Mouse (Mus musculus): ENCODE measurements around the gene Aoc3. TPM values are rescaled to one million over a fixed set of nuclear protein-coding genes. Genes with fewer than 3 reads are reported as not detected.

The Aoc3 gene
- 1 to 10 TPM; 4.7 to 7.1 TPM for total RNA-seq (2021)
- long read RNA-seq, experiment 1, partial matches to known transcripts: 0 of 2 reads
- long read RNA-seq, experiment 1, other reads (novel, unspliced or antisense): 2 of 2 reads
- long read RNA-seq, experiment 2, full-length matches to known transcripts: 2 of 5 reads
- long read RNA-seq, experiment 2, partial matches to known transcripts: 0 of 5 reads
- long read RNA-seq, experiment 2, other reads (novel, unspliced or antisense): 3 of 5 reads

DNA sequence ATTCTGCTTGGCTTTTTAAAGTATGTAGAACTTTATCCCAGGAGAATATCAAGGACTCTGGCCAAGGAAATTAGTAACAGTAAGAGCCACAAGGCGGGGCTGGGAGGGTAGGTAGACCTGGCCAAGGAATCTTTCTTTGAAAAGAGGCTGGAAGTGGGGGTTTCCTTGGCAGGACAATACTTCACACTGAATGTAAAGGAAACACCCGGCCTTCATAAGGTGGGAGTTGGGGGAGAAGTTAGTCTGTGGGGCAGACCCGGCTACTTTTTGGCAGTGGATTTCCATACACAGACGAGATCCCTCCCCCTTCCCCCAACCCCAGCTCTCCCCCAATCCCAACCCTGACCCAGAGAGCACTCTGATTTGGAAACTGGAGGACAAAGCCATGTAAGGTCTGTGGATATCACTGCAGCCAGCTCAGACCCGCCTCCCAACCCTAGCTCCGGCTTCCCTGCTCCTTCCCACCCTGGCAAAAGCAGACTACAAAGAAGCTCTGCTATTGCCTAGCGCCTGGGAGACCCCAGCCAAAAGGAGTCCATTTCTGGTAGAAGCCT is at the start of gene Aoc3:
TSS of gene Aoc3 (plus strand) at position 235 of the 554 bp plus-strand sequence.
- peak in 1 of 2 experiments; percentile 26 for DNase-seq
- intact Hi-C loops (cut with DNase I): no loop called here

DNA sequence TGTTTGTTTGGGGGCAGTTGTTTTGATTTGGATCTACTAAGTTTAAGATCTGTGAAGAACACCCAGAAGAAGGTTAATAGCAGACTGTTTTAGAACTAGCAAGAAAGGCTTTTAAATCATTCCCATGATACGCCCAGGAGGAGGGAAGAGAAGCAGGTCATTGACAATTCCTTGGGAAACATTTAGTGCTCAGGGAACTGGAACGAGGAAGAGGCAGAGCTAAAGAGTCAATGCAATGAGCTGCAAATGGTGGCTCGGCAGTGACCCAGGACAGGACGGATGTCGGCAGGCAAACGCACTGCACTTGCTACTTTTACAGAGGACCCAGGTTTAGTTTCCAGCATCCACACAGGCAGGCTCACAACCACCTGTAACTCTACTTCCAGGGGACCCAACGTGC is 49.6 kb upstream of the Aoc3 start:
- DNase-seq: no peak
- intact Hi-C loops (cut with DNase I): no loop called here

DNA sequence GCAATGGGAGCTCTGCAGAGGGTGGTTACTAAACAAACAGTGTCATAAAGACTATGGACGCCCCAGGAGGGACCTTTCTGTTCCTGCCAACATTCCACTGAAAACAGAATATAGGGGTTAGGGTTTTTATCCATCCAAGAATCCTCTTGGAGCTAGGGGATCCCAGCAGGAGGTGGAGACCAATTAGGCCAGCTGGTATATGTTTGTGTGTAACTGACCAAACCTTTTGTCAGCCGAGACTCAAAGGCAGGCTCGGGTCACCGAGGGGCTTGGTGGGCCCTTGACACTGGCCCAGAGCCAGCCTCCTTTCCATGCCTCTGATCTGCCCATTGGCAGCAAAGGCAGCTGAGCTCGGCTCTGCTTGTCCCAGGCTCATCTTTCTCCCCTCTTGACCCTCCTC is 47.5 kb upstream of the Aoc3 start:
- DNase-seq: no peak
- intact Hi-C loops (cut with DNase I): no loop called here

DNA sequence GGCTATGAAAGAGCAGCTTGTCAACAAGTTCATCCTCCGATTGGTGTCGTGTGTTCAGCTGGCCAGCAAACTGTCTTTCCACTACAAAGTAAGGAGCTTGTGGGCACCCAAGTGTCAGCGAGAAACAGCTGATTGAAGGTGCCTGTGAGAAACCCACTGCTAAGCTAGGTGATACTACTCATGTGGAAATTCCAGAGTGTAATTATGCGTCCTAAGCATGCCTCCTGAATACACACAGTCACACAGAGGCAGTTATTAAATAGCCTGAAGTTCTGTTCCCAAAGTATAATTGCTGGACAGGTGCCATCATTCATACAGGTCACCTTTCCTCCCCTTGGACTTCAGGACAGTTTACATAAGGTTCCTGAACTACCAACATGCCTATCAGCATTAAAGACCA is 46.6 kb upstream of the Aoc3 start:
- intact Hi-C loops (cut with DNase I): no loop called here
- DNase-seq: no peak

DNA sequence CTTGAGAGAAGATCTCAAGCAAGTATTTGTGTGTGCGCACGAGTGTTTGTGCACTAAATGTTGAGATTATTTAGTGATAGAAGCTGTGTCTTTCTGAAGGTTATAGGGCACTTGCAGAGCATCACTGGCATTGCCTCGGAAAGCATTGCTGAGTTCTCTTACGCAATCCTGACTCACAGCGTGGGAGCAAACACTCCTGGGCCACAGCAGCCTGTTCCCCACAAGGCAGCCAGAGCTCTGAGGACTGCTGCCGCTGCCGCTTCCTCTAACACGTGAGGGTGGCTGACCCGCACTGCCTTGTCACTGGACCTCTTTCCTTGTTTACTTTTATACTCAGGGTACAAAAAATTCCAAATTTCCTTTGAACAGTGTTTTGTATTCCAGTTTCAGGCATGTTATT is 43.1 kb upstream of the Aoc3 start:
- no peak for DNase-seq
- intact Hi-C loops (cut with DNase I): no loop called here

DNA sequence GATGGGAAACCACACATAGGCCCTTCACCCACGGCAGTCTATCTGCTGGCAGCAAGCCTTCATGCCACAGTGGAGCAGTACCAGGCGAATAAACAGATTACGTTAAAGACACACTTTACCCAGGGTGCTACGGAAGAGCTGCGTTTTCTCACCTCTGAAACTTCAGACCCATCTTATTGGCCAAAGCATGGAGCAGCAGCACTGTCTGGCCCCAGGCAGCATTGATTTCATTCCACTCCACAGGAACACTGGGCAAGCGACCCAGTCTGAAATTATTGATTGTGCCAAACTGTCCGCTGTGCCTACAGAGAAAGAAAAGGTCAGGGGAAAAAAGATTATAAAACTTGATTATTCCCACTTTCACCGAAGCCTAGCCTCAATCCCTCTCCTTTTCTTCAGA is 39.2 kb upstream of the Aoc3 start:
- intact Hi-C loops (cut with DNase I): no loop called here
- DNase-seq: no peak

DNA sequence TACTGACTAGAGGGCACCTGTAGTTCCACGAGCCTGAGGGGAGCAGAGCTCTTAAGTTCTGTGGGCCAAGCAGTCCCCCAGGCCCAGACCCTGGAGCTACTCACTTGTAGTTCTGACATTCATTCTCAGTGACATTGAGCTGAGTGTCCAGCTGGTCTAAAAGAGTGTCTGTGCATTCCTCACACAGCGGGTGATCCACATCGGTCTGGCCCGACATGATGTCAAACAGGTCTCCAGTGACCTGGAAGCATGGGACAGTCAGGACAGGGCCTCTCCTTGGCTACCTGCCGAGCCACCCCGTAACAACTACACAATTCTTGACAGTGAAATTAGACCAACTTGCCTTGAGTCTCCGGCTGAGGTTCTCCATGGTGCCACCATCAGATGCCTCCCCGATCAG is 35.2 kb upstream of the Aoc3 start:
- no peak for DNase-seq
- intact Hi-C loops (cut with DNase I): no loop called here

DNA sequence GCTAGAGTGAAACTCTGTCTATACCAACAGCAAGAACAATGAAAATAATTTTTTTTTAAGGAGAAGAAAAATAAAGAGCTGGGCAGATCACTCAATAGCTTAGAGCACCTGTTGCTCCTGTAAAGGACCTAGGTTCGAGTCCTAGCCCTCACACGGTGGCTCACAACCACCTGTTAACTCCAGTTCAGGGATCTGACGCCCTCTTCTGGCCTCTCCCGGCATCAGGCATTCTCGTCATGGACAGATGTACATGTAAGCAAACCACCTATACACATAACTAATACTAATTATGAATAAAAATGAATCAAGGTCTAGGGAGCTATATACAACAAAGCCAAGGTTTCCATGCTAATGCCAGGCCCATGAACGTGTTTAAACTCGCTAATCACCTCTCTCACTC is 29.5 kb upstream of the Aoc3 start:
- intact Hi-C loops (cut with DNase I): no loop called here
- DNase-seq: no peak

DNA sequence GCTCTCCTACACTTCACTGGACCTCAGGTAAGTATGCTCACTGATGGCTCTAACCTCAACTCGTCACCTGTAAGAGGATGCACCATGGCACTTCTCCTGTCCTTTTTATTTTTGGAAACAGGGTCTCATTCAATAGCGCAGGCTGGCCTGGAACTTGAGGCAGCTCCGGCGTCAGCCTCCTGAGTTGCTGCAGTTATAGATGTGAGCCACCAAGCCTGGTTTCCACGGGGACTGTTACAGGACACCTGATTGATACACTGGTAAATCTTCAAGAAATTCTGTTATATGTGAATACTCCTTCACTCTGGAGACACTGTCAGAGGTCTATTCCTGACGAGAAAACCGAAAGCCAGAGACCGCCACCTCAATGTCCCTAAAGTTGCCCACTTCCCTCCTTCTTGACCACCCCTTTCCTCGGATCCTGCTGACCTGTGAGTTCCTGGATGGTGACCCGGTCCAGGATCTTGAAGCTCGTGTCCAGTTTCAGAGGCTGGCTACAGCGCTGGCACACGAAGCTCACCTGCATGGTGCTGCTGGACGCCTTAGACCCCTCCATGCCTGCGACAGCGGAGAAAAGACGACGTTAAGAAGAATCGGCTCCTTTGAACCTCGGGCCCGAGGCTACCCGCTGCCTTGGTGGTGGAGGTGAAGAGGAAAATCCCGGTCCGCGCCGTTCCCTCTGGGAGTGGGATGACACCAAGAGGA is 29.0 kb upstream of the Aoc3 start:
- intact Hi-C loops (cut with DNase I): loop anchor here (2.0 kb wide), 1 partner anchor 87 kb away; no protein-coding TSS in a partner anchor
- peak in 1 of 2 experiments; percentile 18 for DNase-seq

DNA sequence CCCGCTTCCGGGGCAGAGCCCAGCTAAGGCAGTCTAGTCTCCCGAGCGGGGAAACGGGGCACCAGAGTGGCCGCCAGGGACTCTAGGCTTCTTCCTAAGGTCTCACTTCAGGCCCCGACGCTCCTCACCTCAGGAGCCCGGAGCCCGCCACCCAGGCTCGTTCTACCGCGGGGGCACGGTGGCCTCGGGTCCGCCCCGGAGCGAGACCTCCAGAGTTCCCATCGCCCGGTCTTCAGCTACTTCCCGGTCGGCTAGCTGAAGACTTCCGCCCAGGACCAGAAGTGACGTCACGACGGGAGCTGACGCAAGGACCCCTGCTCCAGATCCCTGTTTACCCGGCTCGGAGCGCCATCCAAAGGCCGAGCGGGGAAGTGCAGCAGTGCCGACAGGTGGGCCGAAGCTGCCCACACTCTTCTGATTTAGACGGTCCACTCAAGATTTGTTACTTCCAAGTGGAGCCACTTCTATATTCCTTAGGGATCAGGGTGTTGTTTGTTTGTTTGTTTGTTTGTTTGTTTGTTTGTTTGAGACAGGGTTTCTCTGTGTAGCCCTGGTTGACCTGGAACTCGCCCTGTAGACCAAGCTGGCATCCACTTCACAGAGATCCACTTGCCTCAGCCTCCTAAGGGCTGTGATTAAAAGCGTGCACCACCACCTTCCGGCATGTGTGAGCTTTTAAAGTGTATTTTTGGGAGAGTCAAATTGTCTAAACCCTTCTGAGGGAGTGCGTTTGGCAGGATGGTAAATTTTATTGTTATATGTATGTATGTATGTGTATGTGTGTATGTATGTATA is 28.2 kb upstream of the Aoc3 start, which contains the start of gene Becn1:
TSS of gene Becn1 (minus strand) at position 283 of the 795 bp plus-strand sequence.
- intact Hi-C loops (cut with DNase I): loop anchor here (2.0 kb wide), 1 partner anchor 87 kb away; no protein-coding TSS in a partner anchor
- peak; percentile 93 to 94 for DNase-seq

DNA sequence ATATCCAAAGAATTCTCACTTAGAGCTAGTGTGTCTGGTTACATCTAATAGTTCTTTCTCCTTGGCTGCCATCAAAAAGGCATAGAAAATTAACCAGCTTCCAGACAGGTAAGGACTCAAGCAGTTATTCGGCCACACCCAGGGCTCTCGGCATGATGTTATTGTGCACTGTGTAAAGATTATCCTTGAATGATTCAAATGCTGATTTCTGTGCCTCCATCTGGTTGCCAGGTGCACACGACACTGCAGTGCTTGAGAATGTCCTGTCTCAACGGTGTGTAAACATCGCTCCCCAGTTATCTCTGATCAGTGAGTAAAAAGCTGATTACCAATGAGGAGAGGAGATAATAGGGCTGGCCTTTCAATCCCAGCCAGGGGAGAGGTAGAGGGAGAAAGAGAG is 22.7 kb upstream of the Aoc3 start:
- intact Hi-C loops (cut with DNase I): no loop called here
- DNase-seq: no peak

DNA sequence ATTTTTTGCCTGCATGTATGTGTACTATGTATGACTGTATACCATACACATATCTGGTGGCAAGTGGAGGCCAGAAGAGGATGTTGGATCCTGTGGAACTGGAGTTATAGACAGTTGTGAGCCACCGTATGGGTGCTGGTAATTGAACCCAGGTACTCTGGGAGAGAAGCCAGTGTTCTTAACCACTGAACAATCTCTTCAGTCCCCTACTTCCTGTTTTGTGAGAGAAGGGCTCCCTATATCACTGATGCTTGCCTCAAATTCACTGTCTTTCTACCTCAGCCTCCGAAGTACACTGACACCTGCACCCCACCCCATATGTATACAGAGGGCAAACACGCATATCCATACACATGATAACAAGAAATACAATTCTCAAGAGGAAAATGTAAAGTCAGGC is 19.3 kb upstream of the Aoc3 start:
- DNase-seq: no peak
- intact Hi-C loops (cut with DNase I): no loop called here

DNA sequence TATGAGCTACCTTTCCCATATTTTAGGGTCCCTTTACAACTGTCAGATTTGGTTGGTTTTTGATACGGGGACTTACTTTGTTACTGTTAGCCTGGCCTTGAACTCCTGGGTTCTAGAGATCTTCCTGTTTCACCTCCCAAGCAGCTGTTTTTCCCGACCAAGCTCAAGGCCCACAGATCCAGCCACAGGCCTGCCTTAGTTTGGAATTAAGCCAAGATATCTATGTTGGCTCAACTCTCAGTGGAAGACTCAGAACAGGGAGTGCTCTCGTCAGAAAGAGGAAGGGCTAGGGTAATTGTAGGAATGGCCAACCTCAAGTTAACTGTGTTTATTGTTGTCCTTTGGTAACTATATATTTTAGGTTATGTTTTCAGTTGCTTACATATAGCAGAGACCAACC is 18.3 kb upstream of the Aoc3 start:
- DNase-seq: no peak
- intact Hi-C loops (cut with DNase I): no loop called here

DNA sequence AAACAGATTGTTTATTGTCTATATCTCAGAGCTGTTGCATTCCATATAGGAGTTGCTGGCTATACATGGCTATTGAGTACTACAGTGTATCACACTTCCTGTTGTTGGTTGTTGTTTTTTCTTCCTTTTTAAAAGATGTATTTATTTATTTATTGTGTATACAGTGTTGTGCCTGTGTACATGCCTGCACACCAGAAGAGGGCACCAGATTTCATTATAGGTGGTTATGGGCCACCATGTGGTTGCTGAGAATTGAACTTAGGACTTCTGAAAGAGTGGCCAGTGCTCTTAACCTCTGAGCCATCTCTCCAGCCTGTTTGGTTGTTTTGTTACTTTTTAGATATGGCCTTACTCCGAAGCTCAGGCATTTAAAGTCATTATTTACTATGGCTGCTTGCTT is 15.8 kb upstream of the Aoc3 start:
- intact Hi-C loops (cut with DNase I): no loop called here
- no peak for DNase-seq

DNA sequence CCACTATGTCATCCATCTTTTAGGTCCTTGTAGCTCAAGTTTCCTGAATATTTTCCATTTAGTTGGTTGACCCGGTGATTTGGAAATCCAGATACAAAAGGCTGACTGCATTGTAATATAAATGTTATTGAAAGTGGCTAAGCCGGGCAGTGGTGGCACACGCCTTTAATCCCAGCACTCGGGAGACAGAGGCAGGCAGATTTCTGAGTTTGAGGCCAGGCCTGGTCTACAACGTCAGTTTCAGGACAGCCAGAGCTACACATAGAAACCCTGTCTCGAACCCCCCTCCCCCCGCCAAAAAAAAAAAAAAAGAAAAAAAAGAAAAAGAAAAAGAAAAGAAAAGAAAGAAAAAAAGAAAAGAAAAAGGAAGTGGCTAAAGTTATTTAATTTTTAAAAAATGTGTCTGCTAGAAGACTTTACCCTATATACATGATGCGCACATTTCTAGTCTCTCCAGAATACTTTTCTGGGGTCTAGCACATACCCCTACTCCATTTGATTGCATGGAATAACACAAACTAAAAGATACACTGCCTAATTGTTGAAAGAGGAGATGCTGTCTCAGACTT is 15.2 kb upstream of the Aoc3 start:
- DNase-seq: no peak
- intact Hi-C loops (cut with DNase I): no loop called here

DNA sequence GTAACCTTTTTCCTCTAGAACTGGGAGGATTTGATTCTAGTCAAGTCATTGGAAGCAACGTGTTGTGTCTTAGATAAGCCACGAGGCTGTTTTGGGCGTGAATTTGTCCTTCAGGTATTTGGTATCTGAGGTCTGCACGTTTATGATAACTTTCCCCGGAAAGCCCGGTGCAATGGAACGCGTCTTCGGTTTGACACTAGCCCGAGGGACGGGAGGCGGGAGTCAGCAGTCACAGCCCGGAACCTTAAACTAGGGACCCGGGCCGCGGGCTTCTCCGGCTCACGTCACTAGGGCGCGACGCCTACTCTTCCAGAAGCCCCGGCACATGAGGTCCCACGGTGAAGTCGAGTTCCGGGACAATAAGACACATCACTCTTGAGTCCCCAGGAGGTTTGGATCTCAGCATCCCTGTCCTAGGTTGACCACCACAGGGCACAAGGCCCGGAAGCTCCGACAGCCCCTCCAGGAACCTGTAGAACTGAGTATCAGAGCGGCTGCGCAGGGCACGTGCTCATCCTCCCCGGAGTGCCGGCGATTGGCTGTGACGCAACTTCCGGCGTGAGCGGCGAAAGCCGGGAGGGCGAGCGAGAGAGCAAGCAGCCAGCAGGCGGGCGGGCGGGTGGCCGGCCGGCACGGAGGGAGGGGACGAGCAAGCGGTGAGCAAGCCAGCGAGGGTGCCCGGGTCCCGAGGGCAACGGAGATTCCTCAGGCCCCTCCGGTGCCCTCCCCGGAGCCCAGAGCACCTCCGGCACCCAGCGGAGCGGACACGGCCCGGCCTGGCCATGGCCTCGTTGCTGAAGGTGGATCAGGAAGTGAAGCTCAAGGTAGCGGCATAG is 14.5 kb upstream of the Aoc3 start, which contains the start of gene Psme3:
TSS of gene Psme3 (plus strand) at position 549 of the 836 bp plus-strand sequence.
- intact Hi-C loops (cut with DNase I): no loop called here

DNA sequence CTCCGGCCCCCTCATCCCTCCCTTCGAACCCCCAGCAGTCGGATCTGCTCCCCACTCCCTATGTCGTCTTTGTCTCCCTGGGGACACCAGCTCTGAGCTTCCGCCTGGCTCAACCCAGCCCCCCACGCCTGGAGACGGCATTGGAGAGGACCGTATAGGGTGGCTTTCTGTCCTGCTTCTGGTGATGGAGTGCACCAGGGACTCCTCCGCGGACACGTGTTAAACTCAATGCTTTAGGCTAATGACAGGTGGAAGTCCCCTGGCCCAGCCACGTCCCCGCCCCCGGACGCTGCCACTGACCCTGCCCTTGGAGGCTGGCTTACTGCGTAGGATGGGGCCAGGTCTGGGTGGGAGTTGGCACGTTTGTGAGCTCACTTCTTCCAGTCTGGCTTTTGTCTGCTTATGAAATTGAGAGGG is 13.9 kb upstream of the Aoc3 start:
- DNase-seq: no peak
- intact Hi-C loops (cut with DNase I): no loop called here

More for the DNA sequence above, 14.5 kb upstream of the Aoc3 start, which contains the start of gene Psme3:
- DNase-seq: peak; percentile 86 to 94

DNA sequence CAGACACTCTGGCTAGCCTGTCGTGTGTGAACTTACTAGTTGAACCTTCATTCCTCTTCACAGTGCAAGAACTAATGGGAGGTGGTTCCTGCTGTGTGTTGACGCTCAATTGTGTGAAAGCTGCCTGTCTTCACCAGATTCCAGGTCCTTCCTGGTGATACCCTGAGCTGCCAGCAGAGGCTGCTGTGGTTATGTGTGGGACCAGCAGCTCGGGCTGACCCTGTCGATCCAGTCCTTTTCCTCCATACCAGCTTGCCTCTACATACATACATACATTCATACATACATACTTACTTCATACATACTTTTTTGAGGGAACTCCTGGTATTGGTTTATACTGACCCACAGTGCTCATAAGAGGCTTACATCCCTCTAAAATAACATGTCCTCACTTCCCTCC is 6.8 kb upstream of the Aoc3 start:
- peak; percentile 48 to 55 for DNase-seq
- intact Hi-C loops (cut with DNase I): loop anchor here (1.0 kb wide), 1 partner anchor 72 kb away; no protein-coding TSS in a partner anchor

DNA sequence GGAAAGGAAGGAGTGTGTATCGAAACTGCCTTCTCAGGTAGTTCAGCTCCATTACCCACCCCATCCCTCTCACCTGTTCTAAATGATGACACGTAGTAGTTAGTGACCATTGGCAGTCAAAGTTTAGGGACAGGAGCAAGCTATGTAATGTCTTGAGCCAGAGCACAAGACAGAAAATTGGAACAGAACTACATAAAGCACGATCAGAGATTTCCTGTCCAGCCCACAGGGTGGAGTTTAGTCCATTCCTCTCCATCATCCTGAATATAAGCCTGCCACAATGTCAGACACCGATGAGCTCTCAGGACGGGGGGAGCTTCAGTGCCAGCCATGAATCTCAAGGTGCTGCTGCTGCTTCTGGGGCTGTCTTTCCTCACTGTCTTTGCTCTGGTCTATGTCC is 5.6 kb upstream of the Aoc3 start, which contains the start of gene Aoc2:
TSS of gene Aoc2 (plus strand) at position 301 of the 400 bp plus-strand sequence.
- intact Hi-C loops (cut with DNase I): no loop called here
- no peak for DNase-seq

Data from gastrocnemius, postnatal 36 days (tissue).